Mouse (Mus musculus) frontal cortex, adult (tissue): ENCODE data around the gene Kcng1.
A peak's percentile ranks its signal among the peaks of the same experiment; 100 is the strongest.

Source experiments
- ATAC-seq: cut with Nextera tagmentation; 2 replicates; pipeline ENCODE4 v1.9.2; 2017; ENCODE audit warnings: mild to moderate bottlenecking, moderate library complexity, mixed read lengths; ENCODE audit not compliant: low TSS enrichment

Gene Kcng1

GRCm38 (mm10) chr2:168260900-168261299 is 20.6 kb downstream of the Kcng1 start:
- peak; percentile 83 for ATAC-seq

DNA sequence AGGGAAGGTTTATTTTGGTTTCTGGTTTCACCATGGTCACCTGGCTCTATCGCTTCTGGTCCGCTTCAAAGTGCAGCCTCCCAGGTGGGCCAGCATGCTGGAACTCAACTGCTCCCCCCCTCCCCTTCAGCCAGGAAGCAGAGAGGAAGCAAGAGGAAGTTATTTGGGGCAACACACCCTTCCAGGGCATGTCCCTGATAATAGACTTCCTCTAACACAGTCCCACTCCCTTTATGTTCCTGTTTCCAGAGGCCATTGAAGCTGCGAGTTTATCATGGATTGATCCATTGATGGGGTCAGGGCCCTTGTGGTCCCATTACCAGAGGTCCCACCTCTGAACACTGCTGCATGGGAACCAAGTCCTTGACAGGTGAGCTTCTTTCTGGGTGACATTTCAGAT is 21.4 kb downstream of the Kcng1 start:
- ATAC-seq = no peak

DNA sequence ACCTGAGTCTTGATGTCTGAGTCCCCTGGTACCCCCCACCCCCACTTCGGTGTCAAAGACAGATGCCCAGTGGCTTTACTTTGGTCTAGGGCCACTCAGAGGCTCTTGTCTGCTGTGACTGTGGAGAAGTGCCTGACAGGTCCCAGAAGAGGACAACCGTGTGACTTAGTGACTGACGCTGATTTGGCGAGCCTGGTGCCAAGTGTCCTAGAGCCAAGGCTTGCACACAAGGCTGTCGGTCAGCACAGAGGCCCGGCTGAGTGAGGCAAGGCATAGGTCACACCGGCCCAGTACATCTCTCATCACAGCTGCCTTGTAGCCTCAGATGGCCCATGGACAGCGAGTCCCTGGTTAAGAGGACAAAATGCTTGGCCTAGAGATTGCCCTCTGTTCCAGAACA is 22.5 kb downstream of the Kcng1 start:
- ATAC-seq = no peak

GRCm38 (mm10) chr2:168257188-168257587 is 24.3 kb downstream of the Kcng1 start:
- ATAC-seq = no peak

GRCm38 (mm10) chr2:168256506-168256905 is 25.0 kb downstream of the Kcng1 start:
- ATAC-seq = no peak

GRCm38 (mm10) chr2:168253822-168254221 is 27.7 kb downstream of the Kcng1 start:
- peak; percentile 34; the same call in 1 of the 2 replicates for ATAC-seq

GRCm38 (mm10) chr2:168252639-168253292 is 28.8 kb downstream of the Kcng1 start:
- ATAC-seq = no peak

DNA sequence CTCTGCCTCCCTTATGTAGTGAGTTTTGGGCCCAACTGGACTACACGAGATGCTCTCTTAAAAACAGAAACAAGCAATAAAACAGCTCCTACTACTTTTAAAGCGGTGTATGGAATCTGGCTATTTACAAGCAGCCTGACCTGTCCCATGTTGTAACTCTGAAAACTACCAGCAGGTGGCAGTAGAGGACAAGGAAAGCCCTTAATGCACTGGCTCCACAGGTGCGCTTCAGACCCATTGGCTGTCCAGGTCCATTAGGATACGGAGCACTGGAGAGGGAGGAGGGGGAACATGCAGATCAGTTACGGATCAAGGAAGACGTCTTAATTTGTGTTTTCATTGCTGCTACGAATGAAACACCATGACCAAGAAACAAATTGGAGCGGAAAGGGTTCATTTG is 31.3 kb downstream of the Kcng1 start:
- peak; percentile 45 for ATAC-seq

DNA sequence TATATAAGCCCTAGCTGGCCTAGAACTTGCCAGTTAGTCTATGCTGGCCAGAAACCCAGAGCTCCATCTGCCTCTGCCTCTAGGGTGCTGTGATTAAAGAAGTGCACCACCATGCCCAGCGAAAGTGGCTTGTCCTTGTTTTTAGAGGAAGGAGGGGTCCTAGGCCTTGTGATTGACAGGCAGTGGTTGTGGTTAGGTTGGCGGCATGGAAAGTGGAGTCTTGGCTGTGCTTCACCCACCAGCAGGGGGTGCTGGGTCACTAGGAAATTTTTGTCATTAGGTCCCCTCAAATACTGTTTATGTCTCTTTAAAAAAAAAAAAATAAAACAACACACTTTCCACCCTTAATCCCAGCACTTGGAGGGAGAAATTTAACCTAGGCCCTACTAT is 32.7 kb downstream of the Kcng1 start:
- no peak for ATAC-seq

DNA sequence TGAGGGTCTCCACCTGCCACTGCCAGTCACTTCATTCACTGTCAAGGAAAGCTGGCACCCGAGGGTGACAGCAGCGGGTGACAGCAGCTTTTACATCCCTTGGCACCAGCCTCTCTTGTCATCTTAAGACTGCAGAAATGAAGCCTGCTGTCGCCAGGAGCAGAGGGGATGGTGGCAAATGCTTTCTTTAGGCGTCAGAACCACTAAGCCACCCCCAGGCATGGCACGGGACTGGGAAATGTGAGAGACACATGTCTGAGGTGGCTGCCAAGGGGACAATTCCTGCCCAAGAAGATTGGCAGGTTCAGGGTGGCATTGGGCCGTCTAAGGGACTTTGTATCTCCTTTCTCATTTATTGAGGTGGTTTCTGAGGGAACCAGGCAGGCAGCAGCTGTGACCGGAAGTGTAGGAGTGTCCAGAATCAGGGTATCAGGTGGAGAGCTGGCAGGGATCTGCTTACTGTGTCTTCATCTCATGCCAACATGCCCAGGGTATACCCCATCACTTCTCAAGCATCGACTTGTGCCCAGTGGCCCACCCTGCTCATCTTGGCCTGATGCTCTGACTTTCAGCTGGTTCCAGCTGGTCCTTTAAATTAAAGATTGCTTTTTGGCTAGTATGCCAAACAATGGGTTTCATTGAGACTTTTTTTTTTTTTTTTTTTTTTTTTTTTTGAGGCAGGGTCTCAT is 33.2 kb downstream of the Kcng1 start:
- no peak for ATAC-seq

GRCm38 (mm10) chr2:168245571-168245970 is 36.0 kb downstream of the Kcng1 start:
- no peak for ATAC-seq

DNA sequence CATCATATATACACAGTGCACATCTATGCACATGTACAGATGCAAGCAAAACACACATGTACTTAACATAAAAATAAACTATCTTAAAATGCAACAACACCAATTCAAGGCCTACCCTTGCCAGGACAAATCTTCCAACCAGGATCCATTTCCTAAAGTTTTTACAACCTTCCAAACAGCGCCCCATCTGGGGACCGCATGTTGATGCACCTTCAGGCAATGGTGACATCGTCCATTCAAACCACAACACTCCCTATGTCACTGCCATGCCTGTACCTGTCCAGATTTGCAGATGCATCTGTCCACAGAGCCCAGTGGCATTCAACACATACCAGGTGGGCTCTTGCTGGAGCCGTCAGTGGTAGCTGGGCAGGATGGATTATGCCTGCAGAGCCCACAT is 38.3 kb downstream of the Kcng1 start:
- no peak for ATAC-seq

DNA sequence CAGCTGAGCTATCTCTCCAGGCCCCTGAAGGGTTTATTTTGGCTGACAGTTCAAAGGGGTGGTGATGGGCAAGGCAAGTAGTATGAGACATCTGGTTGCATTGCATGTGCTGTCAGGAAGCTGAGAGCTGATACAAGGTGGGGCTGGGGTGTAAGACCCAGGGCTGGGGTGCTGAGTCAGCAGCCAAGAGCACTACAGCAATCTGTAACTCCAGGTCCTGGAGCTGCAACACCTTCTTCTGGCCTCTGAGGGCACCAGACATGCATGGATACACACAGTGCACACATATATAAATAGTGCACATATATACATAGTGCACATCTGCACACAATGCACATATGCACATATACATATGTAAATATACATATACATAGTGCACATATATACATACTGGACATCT is 38.7 kb downstream of the Kcng1 start:
- ATAC-seq = no peak

GRCm38 (mm10) chr2:168238335-168238734 is 43.2 kb downstream of the Kcng1 start:
- ATAC-seq = no peak

- ATAC-seq = no peak
Observed at GRCm38 (mm10) chr2:168233286-168233685, 48.2 kb downstream of the Kcng1 start.

DNA sequence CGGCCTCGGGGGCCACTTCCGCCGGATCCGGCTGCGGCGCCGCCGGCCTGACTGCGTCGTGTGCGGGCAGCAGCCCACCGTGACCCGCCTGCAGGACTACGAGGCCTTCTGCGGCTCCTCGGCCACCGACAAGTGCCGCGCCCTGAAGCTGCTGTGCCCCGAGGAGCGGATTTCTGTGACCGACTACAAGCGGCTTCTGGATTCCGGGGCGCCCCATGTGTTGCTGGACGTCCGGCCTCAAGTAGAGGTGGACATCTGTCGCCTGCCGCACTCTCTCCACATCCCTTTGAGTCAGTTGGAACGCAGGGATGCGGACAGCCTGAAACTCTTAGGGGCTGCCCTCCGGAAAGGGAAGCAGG is 50.1 kb downstream of the Kcng1 start:
- ATAC-seq = no peak

DNA sequence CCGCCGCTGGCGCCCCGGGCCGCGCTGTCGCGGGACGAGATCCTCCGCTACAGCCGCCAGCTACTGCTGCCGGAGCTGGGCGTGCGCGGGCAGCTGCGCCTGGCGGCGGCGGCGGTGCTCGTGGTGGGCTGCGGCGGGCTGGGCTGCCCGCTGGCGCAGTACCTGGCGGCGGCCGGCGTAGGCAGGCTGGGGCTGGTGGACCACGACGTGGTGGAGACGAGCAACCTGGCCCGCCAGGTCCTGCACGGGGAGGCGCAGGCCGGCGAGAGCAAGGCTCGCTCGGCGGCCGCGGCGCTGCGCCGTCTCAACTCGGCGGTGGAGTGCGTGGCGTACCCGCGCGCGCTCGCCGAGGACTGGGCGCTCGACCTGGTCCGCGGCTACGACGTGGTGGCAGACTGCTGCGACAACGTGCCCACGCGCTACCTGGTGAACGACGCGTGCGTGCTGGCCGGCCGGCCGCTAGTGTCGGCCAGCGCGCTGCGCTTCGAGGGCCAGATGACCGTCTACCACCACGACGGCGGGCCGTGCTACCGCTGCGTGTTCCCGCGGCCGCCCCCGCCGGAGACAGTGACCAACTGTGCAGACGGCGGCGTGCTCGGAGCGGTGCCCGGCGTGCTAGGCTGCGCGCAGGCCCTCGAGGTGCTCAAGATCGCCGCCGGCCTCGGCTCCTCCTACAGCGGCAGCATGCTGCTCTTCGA is 50.6 kb downstream of the Kcng1 start:
- ATAC-seq = peak; percentile 53

- peak; percentile 91 for ATAC-seq
Observed at GRCm38 (mm10) chr2:168230026-168230728, 51.4 kb downstream of the Kcng1 start, which contains the start of the genes Gm20716, Dpm1 and Mocs3. Gene Gm20716 (minus strand): TSS chr2:168230364. Gene Dpm1 (minus strand): TSS chr2:168230591. Gene Mocs3 (plus strand): TSS chr2:168230622.

- ATAC-seq = peak; percentile 49
Observed at GRCm38 (mm10) chr2:168229116-168230025, 52.2 kb downstream of the Kcng1 start.

- no peak for ATAC-seq
Observed at GRCm38 (mm10) chr2:168223326-168223725, 58.2 kb downstream of the Kcng1 start.

DNA sequence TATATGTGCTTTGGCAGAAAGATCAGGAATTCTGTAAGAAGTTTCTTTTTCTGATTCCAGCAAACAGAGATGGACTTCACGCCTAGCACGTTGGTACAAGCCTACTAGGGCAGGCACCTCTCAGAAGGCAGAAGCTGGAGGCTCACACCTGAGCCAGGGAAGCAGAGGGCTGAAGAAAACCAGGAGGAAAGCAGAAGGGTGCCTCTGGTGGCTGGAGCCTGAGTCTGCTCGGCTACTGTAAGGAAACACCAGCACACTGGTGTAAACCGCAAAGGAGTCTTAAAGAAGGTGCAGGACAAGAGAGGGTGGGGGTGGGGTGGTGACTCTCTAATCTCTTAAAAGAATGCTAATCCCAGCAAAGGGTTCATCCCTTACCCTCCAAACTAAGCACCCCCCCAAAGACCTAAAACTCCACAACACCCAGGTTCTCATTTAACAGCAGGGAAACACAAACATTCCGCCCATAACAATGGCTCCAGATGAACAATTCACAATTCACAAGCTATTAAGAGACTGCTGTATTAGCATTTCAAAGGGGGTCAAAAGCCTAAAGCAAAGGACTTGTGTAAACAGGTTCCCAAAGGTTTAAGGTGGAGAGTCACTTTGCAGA is 67.6 kb downstream of the Kcng1 start:
- no peak for ATAC-seq
